Mouse (Mus musculus) liver, adult 2 months (tissue): Measurements from ENCODE around the gene Robo1.

ENCODE experiments used
- CTCF ChIP-seq: fragments of 200-500 bp; IDR thresholded peaks from 2 replicates; pipeline ENCODE4 v1.5.1; 2011; ENCODE audit warnings: low read depth, low read length, control low read depth
- POLR2A ChIP-seq: fragments of 200-500 bp; IDR thresholded peaks from 2 replicates; pipeline ENCODE4 v1.6.1; 2011; ENCODE audit warnings: low read length, control low read depth; ENCODE audit not compliant: insufficient read depth; ENCODE audit errors: extremely low read depth

DNA sequence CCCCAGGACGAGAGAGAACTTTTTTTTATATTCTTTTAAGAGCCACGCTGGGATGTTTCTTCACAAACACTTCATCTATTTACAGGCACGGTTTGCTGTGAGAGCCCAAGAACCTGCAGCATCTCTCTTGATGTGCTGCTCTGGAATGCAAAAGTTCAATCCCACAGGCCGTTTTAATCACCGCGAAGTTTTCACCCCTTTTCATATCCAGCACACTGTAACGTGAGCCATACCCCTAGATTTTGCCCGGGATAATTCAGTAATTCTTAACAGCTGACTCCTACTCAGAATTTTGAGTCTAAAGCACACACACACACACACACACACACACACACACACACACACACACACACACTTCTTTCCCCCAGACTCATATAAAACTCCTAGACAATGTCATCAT lies 337.8 kb downstream of the Robo1 start:
- no peak for TF ChIP-seq CTCF
- TF ChIP-seq POLR2A: no peak
